Mouse (Mus musculus) heart, postnatal 0 days (tissue): ENCODE measurements around the gene Hist4h4. TPM values are rescaled to one million over a fixed set of nuclear protein-coding genes. Genes with fewer than 3 reads are reported as not detected.

ENCODE experiments used
- ATAC-seq: fragments of 200-750 bp; cut with Nextera tagmentation; 2 replicates; pipeline ENCODE4 v1.8.0; 2017; ENCODE audit warnings: low read depth, moderate number of reproducible peaks, moderate library complexity; ENCODE audit not compliant: insufficient read depth
- DNase-seq: peaks from one replicate; pipeline ENCODE4 v3.0.0-alpha.2; 2016; ENCODE audit warnings: low spot score
- H3K27ac ChIP-seq: fragments of 300-500 bp; sonication (generic); 2 replicates; pipeline ENCODE4 v1.5.1; 2014; ENCODE audit warnings: low read depth, mild to moderate bottlenecking
- H3K27me3 ChIP-seq: fragments of 300-500 bp; sonication (generic); 2 replicates; pipeline ENCODE4 v1.6.1; 2014; ENCODE audit warnings: low read length, mixed read lengths; ENCODE audit not compliant: control insufficient read depth, insufficient read depth
- H3K36me3 ChIP-seq: fragments of 300-500 bp; sonication (generic); replicated peaks from 2 replicates; pipeline ENCODE4 v1.6.1; 2014; ENCODE audit warnings: low read length, mixed read lengths; ENCODE audit not compliant: control insufficient read depth, insufficient read depth
- H3K4me1 ChIP-seq: fragments of 300-500 bp; sonication (generic); 2 replicates; pipeline ENCODE4 v1.6.1; 2014; ENCODE audit warnings: antibody characterized with exemption; ENCODE audit not compliant: control insufficient read depth, insufficient read depth
- H3K4me2 ChIP-seq: fragments of 300-500 bp; sonication (generic); 2 replicates; pipeline ENCODE4 v1.6.1; 2014; ENCODE audit warnings: low read depth, mild to moderate bottlenecking, low read length, moderate library complexity
- H3K4me3 ChIP-seq: fragments of 300-500 bp; sonication (generic); 2 replicates; pipeline ENCODE4 v1.5.1; 2014; ENCODE audit warnings: low read depth, low read length
- H3K9ac ChIP-seq: fragments of 300-500 bp; sonication (generic); replicated peaks from 2 replicates; pipeline ENCODE4 v1.6.1; 2014; ENCODE audit warnings: low read depth, low read length, mixed read lengths
- H3K9me3 ChIP-seq: fragments of 300-500 bp; sonication (generic); replicated peaks from 2 replicates; pipeline ENCODE4 v1.6.1; 2016; ENCODE audit warnings: low read length; ENCODE audit not compliant: control insufficient read depth
- CTCF ChIP-seq: IDR thresholded peaks from 2 replicates; pipeline ENCODE4 v1.5.1; 2016; ENCODE audit warnings: antibody characterized with exemption, control low read depth, low read depth
- EP300 ChIP-seq: IDR thresholded peaks from 2 replicates; pipeline ENCODE4 v1.6.1; 2016; ENCODE audit warnings: antibody characterized with exemption, low read depth
- WGBS: fragments of 180-500 bp; shearing (Covaris S2); extraction: QIAGEN DNeasy Blood & Tissue Kit; methylation state at CpG from one replicate; pipeline ENCODE4 v1.1.7; 2014; 5-methylcytosine and 5-hydroxymethylcytosine counted together
- polyA plus RNA-seq: library from polyadenylated mRNA; unstranded; fragments of >200 nt; fragmentation: Nextera tagmentation; extraction: Ambion mirVana; gene quantifications from 2 replicates; pipeline ENCODE4 v1.2.1, GENCODE M21; 2015
- total RNA-seq: library from RNA; depleted of rRNA; stranded (reverse); fragments of >200 nt; gene quantifications from 2 replicates; pipeline ENCODE4 v1.2.3, GENCODE M21; 2014; ENCODE audit warnings: low replicate concordance

The Hist4h4 gene
- total and polyA plus RNA-seq, 2 experiments from 2014 or later = 0.37 to 88.7 TPM

GRCm38 (mm10) chr6:136848399-136848798, 44.2 kb upstream of the Hist4h4 start:
- Histone ChIP-seq H3K27ac (no peak overlapping the region), H3K9me3 (no peaks in the 10 kb centered on the region), H3K4me1 (peaks cover 3% of the 10 kb centered on the region; the same call in 1 of the 2 replicates), H3K9ac (no peak overlapping the region), H3K27me3 (no peaks in the 10 kb centered on the region), H3K36me3 (peaks cover 8% of the 10 kb centered on the region; the same call in 1 of the 2 replicates), H3K4me3 (no peak overlapping the region), H3K4me2 (no peak overlapping the region)
- DNase-seq = no peak
- ATAC-seq = no peak
- no peak for TF ChIP-seq CTCF
- no peak for TF ChIP-seq EP300
- 87% methylated on average over 8 of the region's 8 CpGs for WGBS

GRCm38 (mm10) chr6:136847790-136848189, 43.6 kb upstream of the Hist4h4 start:
- Histone ChIP-seq H3K9me3 (no peaks in the 10 kb centered on the region), H3K27ac (no peak overlapping the region), H3K36me3 (peaks cover 8% of the 10 kb centered on the region; the same call in 1 of the 2 replicates), H3K4me2 (no peak overlapping the region), H3K27me3 (no peaks in the 10 kb centered on the region), H3K4me3 (no peak overlapping the region), H3K9ac (no peak overlapping the region), H3K4me1 (peaks cover 2% of the 10 kb centered on the region; the same call in 1 of the 2 replicates)
- peak; percentile 20 for DNase-seq
- no peak for ATAC-seq
- WGBS = 12% methylated on average over 2 of the region's 2 CpGs
- TF ChIP-seq EP300 = no peak
- TF ChIP-seq CTCF = peak; percentile 62

- no peak overlapping the region for H3K9ac ChIP-seq
- WGBS = 95% methylated on average over 3 of the region's 3 CpGs
- no peaks in the 10 kb centered on the region for H3K4me1 ChIP-seq
- ATAC-seq (no peak), DNase-seq (no peak)
- no peaks in the 10 kb centered on the region for H3K9me3 ChIP-seq
- no peaks in the 10 kb centered on the region for H3K27me3 ChIP-seq
- no peak for TF ChIP-seq CTCF
- no peak for TF ChIP-seq EP300
- no peak overlapping the region for H3K4me2 ChIP-seq
- H3K4me3 ChIP-seq = no peak overlapping the region
- no peak overlapping the region for H3K27ac ChIP-seq
- peaks cover 8% of the 10 kb centered on the region; the same call in 1 of the 2 replicates for H3K36me3 ChIP-seq
Observed at GRCm38 (mm10) chr6:136847267-136847666, 43.1 kb upstream of the Hist4h4 start.

GRCm38 (mm10) chr6:136845706-136846480, 41.7 kb upstream of the Hist4h4 start:
- TF ChIP-seq EP300 (no peak), CTCF (no peak)
- Histone ChIP-seq H3K9me3 (no peaks in the 10 kb centered on the region), H3K36me3 (peaks cover 8% of the 10 kb centered on the region; the same call in 1 of the 2 replicates), H3K27me3 (no peaks in the 10 kb centered on the region), H3K4me1 (no peaks in the 10 kb centered on the region), H3K4me3 (no peak overlapping the region), H3K27ac (no peak overlapping the region), H3K4me2 (no peak overlapping the region), H3K9ac (no peak overlapping the region)
- 66% methylated on average over 5 of the region's 5 CpGs for WGBS
- no peak for DNase-seq
- ATAC-seq = no peak

GRCm38 (mm10) chr6:136844903-136845302, 40.7 kb upstream of the Hist4h4 start:
- TF ChIP-seq EP300 (no peak), CTCF (no peak)
- ATAC-seq (no peak), DNase-seq (no peak)
- H3K9ac ChIP-seq = no peak overlapping the region
- H3K4me3 ChIP-seq = no peak overlapping the region
- H3K9me3 ChIP-seq = no peaks in the 10 kb centered on the region
- 63% methylated on average over 2 of the region's 2 CpGs for WGBS
- no peaks in the 10 kb centered on the region for H3K4me1 ChIP-seq
- H3K4me2 ChIP-seq = no peak overlapping the region
- peaks cover 8% of the 10 kb centered on the region; the same call in 1 of the 2 replicates for H3K36me3 ChIP-seq
- H3K27ac ChIP-seq = no peak overlapping the region
- no peaks in the 10 kb centered on the region for H3K27me3 ChIP-seq

GRCm38 (mm10) chr6:136837323-136837722, 33.1 kb upstream of the Hist4h4 start:
- Histone ChIP-seq H3K27ac (no peak overlapping the region), H3K27me3 (no peaks in the 10 kb centered on the region), H3K36me3 (no peaks in the 10 kb centered on the region), H3K4me3 (no peak overlapping the region), H3K4me2 (no peak overlapping the region), H3K9me3 (no peaks in the 10 kb centered on the region), H3K4me1 (no peaks in the 10 kb centered on the region), H3K9ac (no peak overlapping the region)
- no peak for TF ChIP-seq CTCF
- TF ChIP-seq EP300 = no peak
- DNase-seq = no peak
- ATAC-seq = peak; percentile 62; the same call in 1 of the 2 replicates
- 46% methylated on average over 3 of the region's 3 CpGs for WGBS
